Mouse (Mus musculus): ENCODE measurements at regions not wholly inside any gene's neighbourhood (a gene's known extent, or its start where the extent isn't known, plus 50 kb on each side); places are given as distances from the start of the nearest gene placed in this dataset.

DNA sequence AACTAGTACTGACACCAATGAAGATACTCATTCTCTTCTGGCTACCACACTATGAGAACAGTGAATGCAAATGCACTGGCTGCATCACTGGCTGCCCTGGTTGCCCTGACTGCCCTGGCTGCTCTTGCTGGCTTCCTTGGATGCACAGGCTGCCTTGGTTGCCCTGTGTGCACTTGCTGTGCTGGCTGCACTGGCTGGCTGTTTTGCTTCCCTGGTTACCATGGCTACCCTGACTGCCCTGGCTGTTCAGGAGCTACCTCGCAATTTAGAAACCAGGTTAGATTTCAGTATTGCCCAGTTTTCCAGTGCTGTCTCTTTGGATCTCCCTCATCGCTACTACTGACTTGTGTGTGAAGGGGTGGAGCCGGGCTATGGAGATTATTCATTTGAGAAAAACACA, 175.7 kb downstream of the Fat4 start:
- DNase-seq: no peak

GRCm38 (mm10) chr3:39065457-39065856, 178.7 kb downstream of the Fat4 start:
- no peak for DNase-seq

DNA sequence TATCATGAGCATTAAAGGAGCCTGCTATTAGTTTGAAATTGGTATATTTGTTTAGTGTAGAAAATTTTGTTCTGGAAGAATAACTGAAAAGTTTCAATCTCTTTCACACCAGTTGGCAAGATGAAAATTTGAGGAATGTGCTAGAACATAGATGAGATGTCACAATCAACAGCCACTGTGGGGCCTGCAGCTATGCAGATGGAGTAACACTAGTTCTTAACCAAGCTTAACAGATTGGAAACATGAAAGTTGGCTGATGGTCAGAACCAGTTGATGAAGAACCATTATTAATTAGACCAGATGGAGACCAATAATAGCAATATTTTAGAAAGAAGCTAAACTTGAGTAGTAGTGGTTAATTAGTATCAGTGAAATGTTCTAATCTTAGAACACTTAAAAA, 182.3 kb downstream of the Fat4 start:
- DNase-seq: no peak

DNA sequence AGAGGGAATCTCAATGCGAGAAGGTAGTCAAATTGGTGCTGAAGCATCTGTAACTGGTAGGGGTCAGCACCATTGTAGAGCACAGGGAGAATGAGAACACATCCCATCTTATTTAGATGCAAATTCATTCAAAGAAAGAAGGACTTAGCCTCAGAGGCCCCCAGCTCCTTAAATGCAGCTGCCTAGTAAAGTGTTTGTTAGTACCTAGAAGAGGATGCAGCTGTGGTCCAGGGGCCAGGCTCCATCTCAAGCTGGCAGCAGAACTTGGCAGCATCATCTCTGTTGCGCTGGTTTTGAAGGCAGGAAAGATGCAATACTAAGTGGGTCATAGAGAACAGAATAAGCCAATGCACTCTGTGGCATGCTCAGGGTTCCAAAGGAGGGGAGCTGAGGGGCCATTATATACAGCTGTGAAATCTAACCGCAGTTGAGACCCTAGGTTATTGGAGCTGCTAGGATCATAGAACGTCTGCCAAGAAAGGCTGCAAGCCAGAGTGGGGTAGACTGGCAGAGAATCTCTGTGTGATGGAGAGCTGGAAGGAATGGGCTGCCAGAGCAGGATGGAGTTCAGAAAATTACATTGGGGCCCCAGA, 196.0 kb downstream of the Fat4 start:
- no peak for DNase-seq

DNA sequence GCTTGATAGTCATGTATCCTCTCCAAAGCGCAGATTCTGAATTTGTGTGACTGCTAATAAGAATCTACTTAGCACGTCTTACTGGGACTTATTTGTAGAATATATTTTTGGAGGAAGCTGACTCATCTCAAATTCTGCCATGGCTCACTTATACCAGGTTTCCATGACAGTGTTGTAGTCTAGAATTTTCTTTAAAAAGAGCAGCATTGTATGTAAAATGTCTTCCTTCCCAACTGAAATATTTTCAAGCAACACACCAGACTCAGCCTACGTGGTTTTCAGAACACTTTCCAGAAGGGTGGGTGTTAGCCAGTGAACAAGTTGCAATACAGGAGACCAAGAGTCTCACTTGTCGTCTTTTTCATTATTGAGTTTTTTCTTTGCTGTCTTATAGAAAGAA, 202.2 kb downstream of the Fat4 start:
- no peak for DNase-seq

GRCm38 (mm10) chr3:39102324-39102723, 215.6 kb downstream of the Fat4 start:
- DNase-seq: no peak

GRCm38 (mm10) chr3:39109756-39110392, 223.1 kb downstream of the Fat4 start:
- DNase-seq: no peak

DNA sequence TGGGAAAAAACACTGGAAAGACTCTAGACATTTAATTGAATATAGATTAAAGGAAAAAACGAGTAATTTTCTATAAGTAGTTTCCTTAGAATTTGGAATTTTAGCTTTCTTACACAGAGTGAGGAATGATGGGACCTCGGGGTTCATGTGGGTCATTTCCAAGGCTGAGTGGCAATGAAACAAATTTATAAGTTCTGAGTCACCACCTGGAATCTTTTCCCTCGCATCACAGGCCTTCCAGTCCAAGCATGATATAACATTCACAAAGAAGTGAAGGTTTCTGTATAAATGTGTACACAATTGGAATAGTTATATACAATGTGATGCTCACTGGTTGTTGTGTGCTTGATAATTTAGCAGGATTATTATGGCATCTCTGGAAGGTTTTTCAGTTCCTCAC, 227.3 kb downstream of the Fat4 start:
- no peak for DNase-seq

DNA sequence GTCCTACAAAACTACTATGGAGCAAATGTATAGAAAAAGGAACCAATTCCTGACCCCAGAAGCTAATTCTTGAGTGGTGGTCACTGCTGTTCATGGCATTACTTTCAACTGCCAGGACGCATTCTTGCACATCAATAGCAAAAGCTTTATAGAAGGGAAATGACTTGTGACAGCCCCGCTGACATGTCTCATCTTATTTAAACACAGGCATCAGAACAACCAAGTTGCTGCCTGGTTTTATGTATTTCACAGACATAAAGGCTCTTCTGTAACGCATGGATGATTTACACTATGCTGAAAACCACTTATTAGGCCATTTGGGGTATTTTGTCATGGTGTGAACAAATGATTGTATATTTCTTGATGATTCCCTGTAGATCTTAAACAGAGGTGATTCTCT, 228.1 kb downstream of the Fat4 start:
- DNase-seq: no peak

- no peak for DNase-seq
Measured at GRCm38 (mm10) chr3:39115441-39115840, 228.7 kb downstream of the Fat4 start.

DNA sequence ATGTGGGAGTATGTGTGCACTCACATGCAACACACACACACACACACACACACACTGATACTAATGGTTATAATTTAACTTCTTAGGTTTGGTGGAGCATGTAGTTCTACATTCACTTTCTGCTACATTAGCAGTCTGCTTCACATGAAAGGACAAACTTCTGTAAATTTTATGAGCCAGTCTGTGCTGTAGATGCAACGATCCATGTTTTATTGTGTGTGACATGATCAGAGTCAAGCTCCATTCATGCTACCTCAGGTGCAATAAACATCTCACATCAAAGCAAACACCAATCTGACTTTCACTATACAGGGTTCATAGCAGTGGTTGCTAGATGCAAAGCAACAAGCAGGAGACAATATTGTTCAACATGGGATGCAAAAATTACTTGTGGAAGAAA, 235.5 kb downstream of the Fat4 start:
- no peak for DNase-seq

GRCm38 (mm10) chr3:39130532-39130931, 243.8 kb downstream of the Fat4 start:
- DNase-seq: no peak

- DNase-seq: no peak
Measured at GRCm38 (mm10) chr3:39165006-39165667, 278.4 kb downstream of the Fat4 start.

- DNase-seq: no peak
Measured at GRCm38 (mm10) chr3:39182646-39183045, 295.9 kb downstream of the Fat4 start.

DNA sequence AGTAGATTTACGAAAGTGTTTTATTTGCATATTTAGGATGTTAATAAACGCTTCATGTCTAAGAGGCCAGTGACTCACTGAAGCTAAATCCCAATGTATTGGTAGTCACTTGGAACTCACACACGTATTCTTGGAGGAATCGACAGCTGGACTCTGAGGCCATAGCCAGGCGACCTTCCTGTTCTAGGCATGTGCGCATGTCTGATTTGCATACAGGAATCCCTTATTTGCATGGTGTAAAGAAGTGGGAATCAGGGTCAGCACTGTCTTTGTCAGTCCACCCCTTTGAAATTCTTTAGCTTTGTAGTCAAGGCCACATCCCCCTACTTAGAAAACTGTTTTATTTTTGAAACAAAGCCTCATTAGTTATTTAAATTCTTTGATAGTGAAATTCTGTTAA, 308.4 kb downstream of the Fat4 start:
- no peak for DNase-seq

DNA sequence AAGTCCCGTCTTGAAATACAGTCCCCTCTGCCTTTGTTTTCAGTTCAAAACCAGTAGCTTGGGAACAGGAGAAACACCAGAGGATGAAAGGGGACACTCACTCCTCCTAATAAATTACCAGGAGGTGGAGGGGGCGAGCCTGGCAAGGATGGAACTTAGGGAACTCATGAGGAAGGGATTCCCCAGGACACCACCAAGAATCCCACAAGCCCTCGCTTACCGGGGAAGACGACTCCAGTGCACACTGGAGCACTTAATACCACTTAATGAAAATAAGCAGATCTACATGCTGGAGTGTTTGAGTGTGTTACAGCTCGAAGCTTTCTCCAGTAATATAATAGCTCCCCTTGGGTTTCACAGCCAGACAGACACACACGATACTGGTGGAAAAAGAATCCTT, 315.9 kb downstream of the Fat4 start:
- DNase-seq: no peak

DNA sequence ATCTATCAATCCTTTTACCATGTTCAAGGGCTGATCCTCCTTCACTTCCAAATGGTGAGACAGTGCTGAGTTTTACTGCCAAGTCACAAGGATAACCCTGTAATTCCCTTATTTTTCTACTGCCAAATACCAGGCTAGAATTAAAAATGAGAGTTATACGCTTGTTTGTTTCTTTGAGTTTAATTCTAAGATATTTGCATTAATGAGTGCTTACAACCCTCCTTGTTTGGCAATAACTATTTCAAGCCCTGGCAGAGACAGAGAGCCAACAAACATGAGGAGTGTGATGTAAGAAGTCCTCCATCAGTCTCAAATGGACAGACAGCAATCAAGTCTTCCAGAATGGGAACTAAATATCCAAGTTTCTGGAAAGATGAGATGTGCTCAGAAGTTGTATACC, 321.9 kb downstream of the Fat4 start:
- DNase-seq: no peak

DNA sequence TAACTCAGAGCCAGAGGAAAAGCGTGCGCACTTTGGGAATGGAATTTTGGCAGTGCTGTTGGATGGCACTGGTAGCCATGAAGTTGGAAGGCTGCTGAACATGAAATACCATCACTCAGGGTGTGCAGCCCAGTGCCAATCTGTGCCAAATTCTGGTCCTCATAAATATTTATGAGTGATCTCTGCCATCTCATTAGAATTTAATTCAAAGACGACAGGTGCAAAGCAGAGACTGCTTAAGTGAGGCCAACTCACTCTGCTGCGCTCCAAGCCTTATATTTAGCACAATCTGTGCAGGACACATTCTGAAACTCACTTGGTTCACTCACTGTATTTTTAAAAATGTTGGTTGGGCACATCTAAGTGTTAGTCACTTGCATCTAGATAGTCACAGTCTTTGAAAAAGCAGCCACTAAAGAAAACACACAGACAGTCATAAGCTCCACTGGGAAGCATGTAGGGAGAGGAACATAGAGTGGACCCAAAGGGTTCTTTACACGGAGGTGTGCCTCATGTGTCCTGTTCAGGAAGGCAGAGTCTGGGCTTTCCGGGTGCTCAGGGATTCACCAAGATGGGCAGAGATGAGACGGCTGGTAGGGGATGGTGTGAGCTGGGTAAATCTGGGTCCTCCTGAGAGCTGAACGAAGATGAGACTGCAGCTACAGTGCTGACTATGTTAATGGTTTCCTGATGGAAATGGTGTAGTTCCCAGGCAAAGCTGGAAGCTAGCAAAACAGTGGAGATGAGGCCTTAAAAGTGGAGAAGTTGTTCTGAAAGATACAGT, 322.8 kb downstream of the Fat4 start:
- no peak for DNase-seq

DNA sequence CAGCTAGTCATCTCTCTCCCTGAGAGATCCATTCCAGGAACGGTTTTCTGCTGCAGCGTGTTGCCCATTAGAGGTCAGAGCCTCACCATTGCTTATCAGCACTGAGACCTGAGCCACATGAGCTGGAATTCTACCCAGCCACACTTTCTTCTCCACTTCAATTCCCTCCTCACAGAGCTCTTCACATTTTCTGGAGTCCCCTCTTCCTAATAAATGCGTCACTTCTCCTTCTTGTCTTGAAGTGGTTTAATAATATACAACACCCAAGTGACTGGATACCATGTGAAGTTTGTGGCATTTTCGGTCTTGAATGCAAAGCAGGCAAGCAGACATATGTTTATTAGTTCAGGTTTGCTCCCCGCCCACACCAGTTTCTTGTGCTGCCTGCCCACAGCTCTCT, 324.9 kb downstream of the Fat4 start:
- no peak for DNase-seq

GRCm38 (mm10) chr3:39220011-39220706, 333.4 kb downstream of the Fat4 start:
- peak; percentile 65 for DNase-seq

GRCm38 (mm10) chr3:39220707-39221034, 333.9 kb downstream of the Fat4 start:
- peak; percentile 42 for DNase-seq

DNA sequence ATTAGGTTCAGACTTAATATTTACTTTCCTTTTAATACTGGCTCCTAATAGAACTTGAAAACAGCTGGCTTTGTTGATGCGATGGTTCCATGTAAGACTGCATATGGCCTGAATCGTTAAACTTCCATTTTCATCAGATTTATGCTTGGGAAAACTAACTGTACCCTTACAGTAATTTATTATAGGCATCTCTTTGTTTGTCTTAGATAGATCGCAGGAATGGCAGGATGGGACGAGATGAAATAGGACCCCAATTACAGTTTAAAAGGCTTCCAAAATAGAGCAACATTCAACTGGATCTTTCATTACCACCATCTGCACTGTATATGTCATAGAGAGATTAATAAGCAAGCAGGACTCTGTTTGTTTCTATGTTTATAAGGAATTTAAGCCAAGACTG, 335.3 kb downstream of the Fat4 start:
- no peak for DNase-seq

DNA sequence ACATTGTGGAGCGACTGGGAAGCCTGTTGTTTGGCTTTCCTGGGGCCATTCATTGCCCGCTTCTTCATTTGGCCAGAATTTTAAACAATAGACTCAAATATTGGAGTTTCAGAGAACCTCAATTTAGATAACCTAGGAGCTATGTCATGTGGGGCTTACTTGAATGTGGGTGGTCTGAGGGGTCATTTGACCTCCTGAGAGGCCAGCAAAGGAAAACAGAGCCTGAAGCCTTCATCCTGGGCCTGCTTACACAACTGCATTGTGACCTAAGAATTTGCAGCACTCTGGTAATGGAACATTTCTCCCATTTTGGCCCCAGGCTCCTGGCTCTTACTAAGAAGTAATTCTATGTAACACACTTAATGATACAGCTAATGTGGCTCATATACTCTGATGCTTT, 348.2 kb downstream of the Fat4 start:
- no peak for DNase-seq

Data from kidney, adult 9 months (tissue).